Mouse (Mus musculus) MEL (cell line): ENCODE results near the gene Mib2.

Source experiments
- CHD1 ChIP-seq: IDR thresholded peaks from 2 replicates; pipeline ENCODE4 v1.6.1; 2012; ENCODE audit warnings: low read depth, mild to moderate bottlenecking, inconsistent platforms, low read length, improper control_type of control experiment
- CTCF ChIP-seq, 3 experiments: IDR thresholded peaks in 2 of 3; conservative IDR thresholded peaks in 1 of 3; 2 replicates each; pipeline ENCODE4 v1.5.1; 2011 to 2012; ENCODE audit warnings: low read length in 3 of 3, low read depth in 2 of 3, mild to moderate bottlenecking in 2 of 3, improper control_type of control experiment in 1 of 3, inconsistent platforms in 1 of 3, mixed read lengths in 1 of 3, moderate library complexity in 1 of 3; ENCODE audit not compliant: control insufficient read depth in 1 of 3, insufficient read depth in 1 of 3, poor library complexity in 1 of 3, severe bottlenecking in 1 of 3
- EP300 ChIP-seq, 2 experiments: IDR thresholded peaks; 2 replicates each; pipeline ENCODE4 v1.6.1; 2011; ENCODE audit warnings: improper control_type of control experiment in 2 of 2, low read length in 2 of 2, low read depth in 1 of 2, mild to moderate bottlenecking in 1 of 2
- GATA1 ChIP-seq: IDR thresholded peaks from 2 replicates; pipeline ENCODE4 v1.6.1; 2011; ENCODE audit warnings: low read depth, low read length, improper control_type of control experiment
- KAT2A ChIP-seq: conservative IDR thresholded peaks from 2 replicates; pipeline ENCODE4 v1.6.1; 2012; ENCODE audit warnings: low read depth, low read length, improper control_type of control experiment, inconsistent platforms
- MAFK ChIP-seq: IDR thresholded peaks from 2 replicates; pipeline ENCODE4 v1.6.1; 2011; ENCODE audit warnings: low read depth, mild to moderate bottlenecking, low read length, improper control_type of control experiment, borderline replicate concordance
- MAZ ChIP-seq: IDR thresholded peaks from 2 replicates; pipeline ENCODE4 v1.6.1; 2012; ENCODE audit warnings: low read depth, mild to moderate bottlenecking, inconsistent platforms, low read length, improper control_type of control experiment
- MEF2A ChIP-seq: IDR thresholded peaks from 2 replicates; pipeline ENCODE4 v1.6.1; 2014; ENCODE audit warnings: low read depth, mild to moderate bottlenecking, inconsistent platforms, low read length, improper control_type of control experiment; ENCODE audit not compliant: poor library complexity, insufficient replicate concordance, severe bottlenecking; ENCODE audit errors: extremely low read depth
- POLR2A ChIP-seq, 2 experiments: IDR thresholded peaks; 2 replicates each; pipeline ENCODE4 v1.6.1; 2011 to 2012; ENCODE audit warnings: low read length in 2 of 2, mild to moderate bottlenecking in 2 of 2, control low read depth in 1 of 2, improper control_type of control experiment in 1 of 2, low read depth in 1 of 2, moderate library complexity in 1 of 2; ENCODE audit not compliant: control insufficient read depth in 1 of 2, insufficient read depth in 1 of 2, poor library complexity in 1 of 2
- POLR2AphosphoS2 ChIP-seq: IDR thresholded peaks from 2 replicates; pipeline ENCODE4 v1.6.1; 2011; ENCODE audit warnings: low read length, improper control_type of control experiment
- SIN3A ChIP-seq: IDR thresholded peaks from 2 replicates; pipeline ENCODE4 v1.6.1; 2012; ENCODE audit warnings: low read length, improper control_type of control experiment, inconsistent platforms
- TAL1 ChIP-seq: IDR thresholded peaks from 2 replicates; pipeline ENCODE4 v1.6.1; 2012; ENCODE audit warnings: mild to moderate bottlenecking, inconsistent platforms, low read length, moderate library complexity, mixed read lengths
- USF2 ChIP-seq, 2 experiments: IDR thresholded peaks; 2 replicates each; pipeline ENCODE4 v1.6.1; 2011 to 2012; ENCODE audit warnings: improper control_type of control experiment in 2 of 2, low read length in 2 of 2, borderline replicate concordance in 1 of 2, inconsistent platforms in 1 of 2, low read depth in 1 of 2, mild to moderate bottlenecking in 1 of 2; ENCODE audit not compliant: insufficient read depth in 1 of 2
- ZNF384 ChIP-seq: IDR thresholded peaks from 2 replicates; pipeline ENCODE4 v1.6.1; 2012; ENCODE audit warnings: low read depth, mild to moderate bottlenecking, inconsistent platforms, low read length, improper control_type of control experiment

DNA sequence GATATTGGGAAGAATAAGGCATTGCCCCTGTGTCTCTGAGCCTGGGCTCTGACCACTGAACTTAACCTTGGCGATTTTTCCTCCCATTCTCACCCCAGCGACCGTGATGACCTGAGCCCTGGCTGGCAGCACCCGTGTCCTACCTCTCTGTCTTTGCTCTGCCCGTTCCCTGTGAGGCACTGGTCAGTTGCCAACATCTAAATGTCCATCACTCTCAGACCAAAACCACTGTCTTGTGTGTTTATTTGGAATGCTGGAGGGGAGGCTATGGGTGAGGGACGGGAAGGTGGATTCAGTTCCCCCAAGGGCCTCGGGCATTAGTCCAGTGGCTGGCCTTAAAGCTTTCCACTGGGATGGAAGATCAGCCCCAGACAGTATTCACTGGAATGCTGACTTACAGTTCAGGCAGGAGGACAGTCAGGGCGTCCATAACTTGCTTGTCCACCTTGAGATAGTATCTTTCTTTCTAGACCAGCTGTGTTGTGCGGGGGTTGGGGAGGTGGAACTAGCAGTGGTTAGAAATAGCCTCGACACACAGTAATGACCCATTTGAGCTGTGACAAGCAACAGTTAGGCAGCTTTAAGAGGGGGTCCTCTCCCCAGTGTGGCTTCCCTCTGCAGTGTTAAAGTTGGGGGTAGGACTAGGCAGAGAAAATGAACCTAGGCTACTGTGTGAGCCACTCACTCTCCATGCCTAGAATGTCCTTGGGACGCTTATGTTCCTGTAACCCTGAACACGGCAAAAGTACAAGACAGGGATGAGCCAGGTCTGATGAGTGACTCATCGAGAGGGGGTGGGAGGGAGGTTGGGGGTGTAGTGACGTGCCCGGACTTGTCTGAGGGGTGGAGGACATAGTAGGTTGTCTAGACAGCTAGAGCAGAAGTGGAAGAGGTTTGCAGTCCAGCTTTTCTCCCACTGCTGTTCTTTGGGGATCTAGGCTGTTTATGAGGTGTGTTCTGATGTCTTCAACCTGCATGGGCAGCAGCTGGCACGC, 27.6 kb upstream of the Mib2 start:
- no peak for TF ChIP-seq MAFK
- no peak for TF ChIP-seq CTCF (IDR thresholded peaks at IDR 0.05 in 2 of 3, conservative IDR thresholded peaks at IDR 0.05 in 1 of 3; ENCODE audit: control insufficient read depth in 1 of 3, insufficient read depth in 1 of 3, low read depth in 2 of 3, low read length in 3 of 3, poor library complexity in 1 of 3, severe bottlenecking in 1 of 3)
- no peak for TF ChIP-seq KAT2A
- no peak for TF ChIP-seq GATA1
- no peak for TF ChIP-seq EP300 (IDR thresholded peaks at IDR 0.05; ENCODE audit: low read depth in 1 of 2, low read length in 2 of 2)
- TF ChIP-seq POLR2AphosphoS2: no peak
- TF ChIP-seq SIN3A: no peak
- TF ChIP-seq ZNF384: no peak
- TF ChIP-seq USF2 (IDR thresholded peaks at IDR 0.05; ENCODE audit: borderline replicate concordance in 1 of 2, insufficient read depth in 1 of 2, low read depth in 1 of 2, low read length in 2 of 2): no peak
- no peak for TF ChIP-seq CHD1
- TF ChIP-seq POLR2A (IDR thresholded peaks at IDR 0.05; ENCODE audit: control insufficient read depth in 1 of 2, insufficient read depth in 1 of 2, low read depth in 1 of 2, low read length in 2 of 2, poor library complexity in 1 of 2): no peak
- no peak for TF ChIP-seq MEF2A
- no peak for TF ChIP-seq TAL1
- no peak for TF ChIP-seq MAZ
